Mouse (Mus musculus): ENCODE results near the gene Gm21983. TPM values are rescaled to one million over a fixed set of nuclear protein-coding genes. Genes with fewer than 3 reads are reported as not detected.

Gene Gm21983
- polyA plus RNA-seq, 1 experiment from 2014 or later, result not detected

DNA sequence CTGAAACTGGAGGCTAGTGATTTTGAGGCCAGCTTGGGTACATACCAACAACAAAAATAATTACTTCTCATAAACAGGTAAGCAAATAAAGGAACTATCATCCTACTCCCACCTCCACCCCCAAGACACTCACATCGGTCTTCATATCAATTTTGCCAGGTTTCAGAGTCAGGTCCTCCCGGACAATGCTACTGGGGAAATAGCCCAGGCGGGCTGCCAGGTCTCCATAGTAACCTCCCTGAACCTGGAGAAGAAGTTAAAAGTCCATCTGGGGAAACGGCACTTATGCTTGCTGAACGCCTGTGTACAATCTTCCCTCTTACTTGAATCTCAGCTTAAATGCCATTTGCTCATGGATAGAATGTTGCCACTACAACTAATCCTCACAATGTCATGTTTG lies 850 bp downstream of the Gm21983 start:
- H3K4me2 ChIP-seq (ENCODE audit: low read depth, low read length), result peak overlapping the region; percentile 0; the same call in 1 of the 2 replicates
- peak overlapping the region; percentile 87; the same call in 1 of the 2 replicates for H3K27ac ChIP-seq (ENCODE audit: low read depth)

DNA sequence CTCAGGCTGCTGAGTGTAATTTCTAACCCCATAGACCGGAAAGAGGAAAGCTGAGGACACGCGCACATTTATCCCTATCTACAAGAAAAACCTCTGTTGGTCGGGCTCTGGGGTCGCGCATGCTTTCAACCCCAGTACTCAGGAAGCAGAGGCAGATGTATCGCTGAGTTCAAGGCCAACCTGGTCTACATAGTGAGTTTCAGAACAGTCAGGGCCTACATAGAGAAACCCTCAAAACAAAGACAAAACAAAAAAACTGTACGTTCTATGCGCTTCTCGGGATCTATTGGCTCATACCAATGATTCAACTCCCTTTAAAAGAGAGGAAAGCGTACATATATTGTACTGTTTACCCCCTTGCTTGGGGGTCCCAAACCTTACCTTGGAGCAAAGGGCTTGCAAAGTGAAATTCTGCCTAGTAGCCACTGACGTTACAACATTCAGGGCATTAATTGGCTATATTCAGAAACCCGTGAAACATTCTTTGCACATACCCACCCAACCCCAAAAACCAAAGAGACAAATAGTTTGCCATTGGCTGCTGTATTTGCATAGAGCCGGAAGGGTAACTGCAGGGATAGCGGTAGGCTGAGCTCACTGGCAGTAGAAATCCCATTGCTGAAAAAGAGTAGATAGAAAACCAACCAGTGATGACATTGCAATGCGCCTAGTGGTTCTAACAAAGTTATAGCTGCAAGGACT lies 1.5 kb downstream of the Gm21983 start:
- Histone ChIP-seq H3K9me3 (ENCODE audit: low read length) (no peaks in the 10 kb centered on the region), H3K36me3 (replicated peaks; ENCODE audit: insufficient read depth, low read length) (peaks cover 6% of the 10 kb centered on the region), H3K27ac (ENCODE audit: low read depth) (peak overlapping the region; percentile 87; the same call in 1 of the 2 replicates), H3K4me3 (ENCODE audit: low read depth, low read length) (peak overlapping the region; percentile 67), H3K27me3 (ENCODE audit: insufficient read depth, low read length) (no peaks in the 10 kb centered on the region), H3K9ac (replicated peaks) (no peak overlapping the region), H3K4me1 (ENCODE audit: insufficient read depth) (peaks cover 21% of the 10 kb centered on the region), H3K4me2 (ENCODE audit: low read depth, low read length) (peak overlapping the region; percentile 73)
- ATAC-seq (no peak), DNase-seq (no peak)
- WGBS (ENCODE audit: insufficient replicate concordance), result 43% methylated on average over 16 of the region's 16 CpGs
- TF ChIP-seq CTCF (IDR thresholded peaks at IDR 0.05; ENCODE audit: low read depth) (no peak), EP300 (IDR thresholded peaks at IDR 0.05; ENCODE audit: low read depth) (no peak)

More for the DNA sequence above, 850 bp downstream of the Gm21983 start:
- TF ChIP-seq EP300 (IDR thresholded peaks at IDR 0.05; ENCODE audit: low read depth), result no peak
- no peak for TF ChIP-seq CTCF (IDR thresholded peaks at IDR 0.05; ENCODE audit: low read depth)
- no peak for ATAC-seq
- 56% methylated on average over 5 of the region's 5 CpGs for WGBS (ENCODE audit: insufficient replicate concordance)
- no peak overlapping the region for H3K9ac ChIP-seq (replicated peaks)
- H3K9me3 ChIP-seq (ENCODE audit: low read length), result no peaks in the 10 kb centered on the region
- H3K27me3 ChIP-seq (ENCODE audit: insufficient read depth, low read length), result no peaks in the 10 kb centered on the region
- H3K4me1 ChIP-seq (ENCODE audit: insufficient read depth), result peaks cover 21% of the 10 kb centered on the region
- peak; percentile 71 for DNase-seq
- H3K4me3 ChIP-seq (ENCODE audit: low read depth, low read length), result no peak overlapping the region
- H3K36me3 ChIP-seq (replicated peaks; ENCODE audit: insufficient read depth, low read length), result peaks cover 4% of the 10 kb centered on the region

DNA sequence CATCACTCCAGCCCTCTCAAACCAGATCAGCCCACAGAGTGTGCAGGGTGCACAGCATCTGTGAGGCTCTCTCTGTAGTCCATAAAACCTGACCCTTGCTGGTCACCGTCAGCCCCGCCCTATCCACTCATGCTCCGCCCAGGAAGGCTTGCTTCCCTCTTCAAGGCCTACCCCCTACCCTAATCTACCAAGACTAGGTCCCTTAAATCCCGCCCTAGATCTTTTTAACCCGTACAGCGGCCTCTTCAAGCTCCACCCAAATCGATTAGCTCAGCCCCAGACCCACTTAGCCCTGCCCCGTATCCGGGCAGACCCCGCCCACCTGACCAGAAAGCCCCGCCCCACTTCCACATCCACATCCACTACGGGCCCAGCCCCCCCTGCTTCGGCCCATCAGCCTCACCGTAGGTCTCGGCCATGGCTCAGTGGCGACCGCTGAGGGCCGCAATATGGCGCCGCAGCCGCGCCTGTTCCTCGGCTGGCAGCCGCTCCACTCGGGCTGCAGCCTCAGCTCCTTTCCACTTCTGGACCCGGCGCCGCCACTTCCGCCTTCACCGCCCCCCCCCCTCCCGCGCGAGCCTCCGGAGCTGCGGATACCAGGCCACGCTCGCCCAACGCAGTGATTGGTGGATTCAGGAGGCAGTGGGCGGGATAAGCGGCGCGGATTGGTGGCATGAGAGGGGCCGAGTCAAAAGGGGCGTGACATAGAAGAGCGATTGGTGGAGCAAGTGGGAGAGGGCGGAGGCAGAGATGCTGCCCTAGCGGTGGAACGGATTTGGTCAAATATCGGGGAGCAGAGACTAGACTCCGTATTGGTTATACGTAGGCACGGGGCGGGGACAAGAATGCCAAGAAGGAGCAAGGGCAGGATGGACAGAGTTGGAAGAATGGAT lies 2.3 kb downstream of the Gm21983 start, which contains the start of gene Rab4b:
TSS of gene Rab4b (minus strand) at position 573 of the 893 bp plus-strand sequence.
- Histone ChIP-seq H3K27me3 (ENCODE audit: insufficient read depth, low read length) (no peaks in the 10 kb centered on the region), H3K9me3 (ENCODE audit: low read length) (no peaks in the 10 kb centered on the region), H3K4me2 (ENCODE audit: low read depth, low read length) (peak within 1 kb of the TSS; percentile 73), H3K36me3 (replicated peaks; ENCODE audit: insufficient read depth, low read length) (0 out of 2 replicates have a peak, but pooled peaks cover 7% of the 10 kb centered on the region), H3K4me1 (ENCODE audit: insufficient read depth) (peaks cover 21% of the 10 kb centered on the region), H3K4me3 (ENCODE audit: low read depth, low read length) (peak within 1 kb of the TSS; percentile 67), H3K27ac (ENCODE audit: low read depth) (peak within 1 kb of the TSS; percentile 87), H3K9ac (replicated peaks) (peak within 1 kb of the TSS; percentile 63)
- TF ChIP-seq EP300 (IDR thresholded peaks at IDR 0.05; ENCODE audit: low read depth) (peak; percentile 50; the same call in 1 of the 2 replicates), CTCF (IDR thresholded peaks at IDR 0.05; ENCODE audit: low read depth) (peak; percentile 74)
- DNase-seq, result peak; percentile 99
- peak; percentile 94 for ATAC-seq
- WGBS (ENCODE audit: insufficient replicate concordance), result under 1% methylated on average over 51 of the region's 53 CpGs

DNA sequence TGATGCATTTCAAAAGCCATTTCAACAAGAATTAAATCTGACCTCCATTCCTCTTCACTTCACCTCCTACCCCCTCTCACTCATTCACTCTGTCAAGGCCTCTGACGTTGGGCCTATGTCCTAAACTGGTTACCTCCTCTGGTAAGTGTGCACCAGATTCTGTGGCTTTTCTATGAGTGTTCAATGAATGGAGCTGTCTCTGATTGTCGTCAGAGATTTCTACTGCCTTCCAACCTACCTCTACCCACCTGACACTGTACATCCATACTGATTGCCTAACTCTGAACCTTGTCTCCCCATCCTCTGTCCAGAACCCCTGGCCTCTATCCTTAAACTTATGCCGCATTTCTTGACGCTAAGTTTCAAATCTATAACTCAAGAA lies 3.0 kb downstream of the Gm21983 start:
- ATAC-seq, result peak; percentile 27
- Histone ChIP-seq H3K27me3 (ENCODE audit: insufficient read depth, low read length) (no peaks in the 10 kb centered on the region), H3K9ac (replicated peaks) (peak overlapping the region; percentile 63; the same call in 1 of the 2 replicates), H3K4me3 (ENCODE audit: low read depth, low read length) (peak overlapping the region; percentile 67), H3K27ac (ENCODE audit: low read depth) (peak overlapping the region; percentile 87), H3K9me3 (ENCODE audit: low read length) (no peaks in the 10 kb centered on the region), H3K4me1 (ENCODE audit: insufficient read depth) (peaks cover 21% of the 10 kb centered on the region), H3K36me3 (replicated peaks; ENCODE audit: insufficient read depth, low read length) (peaks cover 9% of the 10 kb centered on the region; the same call in 1 of the 2 replicates), H3K4me2 (ENCODE audit: low read depth, low read length) (peak overlapping the region; percentile 73)
- no peak for DNase-seq
- 20% methylated on average over 4 of the region's 4 CpGs for WGBS (ENCODE audit: insufficient replicate concordance)
- TF ChIP-seq CTCF (IDR thresholded peaks at IDR 0.05; ENCODE audit: low read depth) (no peak), EP300 (IDR thresholded peaks at IDR 0.05; ENCODE audit: low read depth) (no peak; the same call in 1 of the 2 replicates)

DNA sequence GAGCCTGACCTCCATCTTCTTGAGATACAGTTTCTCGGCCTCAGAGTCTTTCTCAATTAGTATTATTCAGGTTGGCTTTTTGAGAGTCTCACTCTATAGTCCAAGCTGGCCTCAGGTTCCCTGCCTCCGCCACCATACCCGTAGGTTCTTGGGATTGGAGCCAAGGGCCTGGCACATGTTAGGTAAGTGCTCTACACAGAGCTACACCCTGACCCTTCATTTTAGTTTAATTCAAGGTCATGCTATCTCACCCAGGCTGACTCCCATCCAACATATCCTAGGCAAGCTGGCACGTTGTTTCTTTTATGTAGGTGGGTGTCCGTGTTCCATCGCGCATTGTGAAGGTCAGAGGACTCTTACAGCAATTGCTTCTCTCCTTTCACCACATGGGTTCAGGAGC lies 6.0 kb downstream of the Gm21983 start:
- H3K9me3 ChIP-seq (ENCODE audit: low read length), result no peaks in the 10 kb centered on the region
- no peak overlapping the region for H3K4me3 ChIP-seq (ENCODE audit: low read depth, low read length)
- no peak overlapping the region for H3K4me2 ChIP-seq (ENCODE audit: low read depth, low read length)
- no peak overlapping the region for H3K9ac ChIP-seq (replicated peaks)
- H3K4me1 ChIP-seq (ENCODE audit: insufficient read depth), result peaks cover 16% of the 10 kb centered on the region
- TF ChIP-seq CTCF (IDR thresholded peaks at IDR 0.05; ENCODE audit: low read depth), result no peak
- no peak for TF ChIP-seq EP300 (IDR thresholded peaks at IDR 0.05; ENCODE audit: low read depth)
- 85% methylated on average over 7 of the region's 7 CpGs for WGBS (ENCODE audit: insufficient replicate concordance)
- ATAC-seq (no peak), DNase-seq (no peak)
- no peak overlapping the region for H3K27ac ChIP-seq (ENCODE audit: low read depth)
- H3K36me3 ChIP-seq (replicated peaks; ENCODE audit: insufficient read depth, low read length), result peaks cover 22% of the 10 kb centered on the region
- no peaks in the 10 kb centered on the region for H3K27me3 ChIP-seq (ENCODE audit: insufficient read depth, low read length)

DNA sequence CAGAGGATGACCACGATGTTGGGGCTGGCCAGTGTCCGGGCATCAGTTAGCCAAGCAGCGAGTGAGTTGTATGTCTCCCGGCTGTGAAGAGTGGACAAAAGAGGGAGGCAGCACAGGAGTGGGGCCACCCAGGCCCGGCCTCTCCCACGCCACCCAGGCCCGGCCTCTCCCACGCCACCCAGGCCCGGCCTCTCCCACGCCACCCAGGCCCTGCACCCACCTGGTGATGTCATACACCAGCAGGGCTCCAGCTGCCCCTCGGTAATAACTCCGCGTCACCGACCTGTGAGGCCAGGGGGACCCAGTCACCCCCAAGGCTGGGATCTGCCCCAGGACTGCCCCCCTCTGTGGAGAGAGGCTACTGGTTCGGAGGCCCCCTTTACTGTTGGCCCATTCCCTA lies 6.4 kb downstream of the Gm21983 start:
- Histone ChIP-seq H3K27ac (ENCODE audit: low read depth) (no peak overlapping the region), H3K9ac (replicated peaks) (no peak overlapping the region), H3K4me1 (ENCODE audit: insufficient read depth) (peaks cover 12% of the 10 kb centered on the region), H3K4me3 (ENCODE audit: low read depth, low read length) (no peak overlapping the region), H3K9me3 (ENCODE audit: low read length) (no peaks in the 10 kb centered on the region), H3K36me3 (replicated peaks; ENCODE audit: insufficient read depth, low read length) (peaks cover 22% of the 10 kb centered on the region), H3K27me3 (ENCODE audit: insufficient read depth, low read length) (no peaks in the 10 kb centered on the region), H3K4me2 (ENCODE audit: low read depth, low read length) (no peak overlapping the region)
- DNase-seq (no peak), ATAC-seq (no peak)
- TF ChIP-seq EP300 (IDR thresholded peaks at IDR 0.05; ENCODE audit: low read depth) (no peak), CTCF (IDR thresholded peaks at IDR 0.05; ENCODE audit: low read depth) (no peak)
- 85% methylated on average over 15 of the region's 15 CpGs for whole genome bisulfite sequencing (ENCODE audit: insufficient replicate concordance)
